Mouse (Mus musculus) heart, embryonic 13.5 days (tissue): ENCODE data around the gene Cep104. TPM values are rescaled to one million over a fixed set of nuclear protein-coding genes. Genes with fewer than 3 reads are reported as not detected.
A peak's percentile ranks its signal among the peaks of the same experiment; 100 is the strongest.

ENCODE experiments used
- ATAC-seq: fragments of 200-750 bp; cut with Nextera tagmentation; 2 replicates; pipeline ENCODE4 v1.8.0; 2017; ENCODE audit warnings: moderate TSS enrichment; ENCODE audit not compliant: insufficient number of reproducible peaks, low FRiP score, low TSS enrichment; ENCODE audit errors: extremely low read depth
- H3K27ac ChIP-seq: fragments of 300-500 bp; sonication (generic); replicated peaks from 2 replicates; pipeline ENCODE4 v1.5.1; 2015; ENCODE audit warnings: moderate library complexity, mild to moderate bottlenecking, inconsistent platforms
- H3K27me3 ChIP-seq: fragments of 300-500 bp; sonication (generic); replicated peaks from 2 replicates; pipeline ENCODE4 v1.6.1; 2015; ENCODE audit warnings: mild to moderate bottlenecking, inconsistent platforms
- H3K36me3 ChIP-seq: fragments of 300-500 bp; sonication (generic); 2 replicates; pipeline ENCODE4 v1.6.1; 2015; ENCODE audit warnings: mild to moderate bottlenecking, inconsistent platforms
- H3K4me1 ChIP-seq: fragments of 300-500 bp; sonication (generic); 2 replicates; pipeline ENCODE4 v1.6.1; 2015; ENCODE audit warnings: inconsistent platforms
- H3K4me2 ChIP-seq: fragments of 300-500 bp; sonication (generic); 2 replicates; pipeline ENCODE4 v1.6.1; 2015; ENCODE audit warnings: inconsistent platforms, mild to moderate bottlenecking, moderate library complexity
- H3K4me3 ChIP-seq: fragments of 300-500 bp; sonication (generic); 2 replicates; pipeline ENCODE4 v1.5.1; 2015; ENCODE audit warnings: moderate library complexity, mild to moderate bottlenecking, inconsistent platforms
- H3K9ac ChIP-seq: fragments of 300-500 bp; sonication (generic); 2 replicates; pipeline ENCODE4 v1.6.1; 2015; ENCODE audit warnings: inconsistent platforms, mild to moderate bottlenecking, moderate library complexity
- H3K9me3 ChIP-seq: fragments of 300-500 bp; sonication (generic); 2 replicates; pipeline ENCODE4 v1.6.1; 2016; ENCODE audit warnings: inconsistent platforms
- WGBS: fragments of 180-500 bp; shearing (Covaris S2); methylation state at CpG from one replicate; pipeline ENCODE4 v1.1.7; 2015; ENCODE audit warnings: mixed read lengths; 5-methylcytosine and 5-hydroxymethylcytosine counted together
- polyA plus RNA-seq: library from polyadenylated mRNA; unstranded; fragments of >200 nt; fragmentation: Nextera tagmentation; extraction: Ambion mirVana; gene quantifications from 2 replicates; pipeline ENCODE4 v1.2.1, GENCODE M21; 2015

Cep104 gene
- polyA plus RNA-seq, 1 experiment from 2014 or later: 12.9 TPM

DNA sequence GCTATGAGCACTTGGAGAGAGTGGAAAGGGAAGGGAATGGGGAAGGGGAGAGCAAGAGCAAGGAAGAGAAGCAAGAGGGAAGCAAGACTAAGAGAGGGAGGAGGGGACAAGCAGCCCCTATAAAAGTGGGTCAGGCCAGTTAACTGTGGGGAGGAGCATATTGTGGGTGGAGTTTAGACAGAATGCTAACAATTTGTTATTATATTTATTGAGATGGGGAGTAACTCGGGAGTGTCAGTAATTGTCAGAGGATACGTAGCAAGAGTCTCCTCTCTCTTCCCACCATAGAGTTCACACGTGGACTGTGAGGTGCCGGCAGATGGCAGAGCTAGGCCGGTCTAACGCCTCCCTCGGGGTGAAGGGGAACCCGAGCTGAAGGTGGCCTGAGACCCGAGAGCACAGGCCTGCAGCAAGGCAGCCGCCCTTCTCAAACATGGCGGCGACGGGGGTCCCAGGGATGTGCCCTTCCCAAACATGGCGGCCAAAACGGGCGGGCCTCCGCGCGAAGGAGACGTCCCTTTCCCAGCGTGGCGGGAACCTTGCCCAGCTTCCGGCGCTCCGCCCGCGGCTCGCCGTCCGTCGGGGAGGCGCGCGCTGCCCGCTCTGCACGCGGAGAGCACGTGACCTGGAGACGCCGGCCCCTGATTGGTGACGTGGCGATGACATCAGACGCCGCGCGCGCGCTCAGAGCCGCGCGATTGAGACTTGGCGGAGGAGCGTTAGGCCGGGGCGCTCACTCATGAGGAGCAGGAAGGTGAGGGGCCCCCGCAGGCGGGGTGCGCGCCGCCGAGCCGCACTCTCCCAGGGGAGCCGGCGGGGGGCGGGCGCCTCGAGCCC, 18.2 kb upstream of the Cep104 start, which contains the start of gene A430005L14Rik:
A430005L14Rik (plus strand) TSS at position 669 of the 837 bp plus-strand sequence.
- Histone ChIP-seq H3K9ac (peak within 1 kb of the TSS; percentile 96), H3K27me3 (peaks cover 39% of the 10 kb centered on the region), H3K9me3 (no peaks in the 10 kb centered on the region), H3K4me2 (peak within 1 kb of the TSS; percentile 93), H3K36me3 (peaks cover 25% of the 10 kb centered on the region), H3K4me1 (peaks cover 12% of the 10 kb centered on the region), H3K4me3 (peak within 1 kb of the TSS; percentile 87), H3K27ac (peak within 1 kb of the TSS; percentile 95)
- ATAC-seq: peak; percentile 93
- 2% methylated on average over 65 of the region's 67 CpGs for WGBS

DNA sequence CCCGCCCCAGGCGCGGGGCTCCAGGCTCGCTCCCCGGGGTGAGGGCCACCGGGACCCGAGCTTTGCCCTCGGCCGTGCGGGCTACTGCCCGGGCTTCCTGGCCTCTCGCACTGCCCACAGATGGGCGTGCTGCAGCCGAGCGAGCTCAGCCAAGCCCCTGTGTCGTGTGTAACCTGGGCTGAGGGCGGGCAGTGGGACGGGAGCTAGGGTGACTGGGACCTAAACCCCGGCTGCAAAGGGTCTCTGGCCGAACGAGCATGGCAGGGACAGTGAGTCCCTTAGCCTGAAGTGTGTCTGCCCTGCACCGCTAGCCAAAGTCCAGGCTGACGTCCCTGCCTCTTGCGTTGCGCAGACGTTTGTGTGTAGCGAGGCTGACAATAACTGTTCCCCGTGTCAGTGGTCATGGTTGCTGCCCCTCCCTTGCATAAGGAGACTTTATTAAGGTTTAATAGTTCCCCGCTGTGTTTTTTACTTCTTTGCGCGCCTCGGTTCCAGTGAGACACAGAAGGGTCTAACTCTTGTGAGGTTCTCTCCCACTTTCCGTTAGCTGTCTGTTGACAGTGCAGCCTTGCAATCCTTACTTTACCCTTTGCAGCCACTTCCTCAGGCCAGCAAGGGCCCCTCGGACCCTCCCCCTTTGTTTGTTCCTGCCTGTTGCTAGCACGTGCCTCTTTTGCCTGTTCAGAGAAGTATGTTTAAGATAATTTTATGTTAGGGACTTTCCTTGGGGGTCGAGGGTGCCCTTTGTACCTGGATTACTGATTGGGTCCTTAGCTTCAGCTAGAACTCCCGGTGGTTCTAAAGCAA, 17.3 kb upstream of the Cep104 start:
- no peak; the same call in 1 of the 2 replicates for ATAC-seq
- Histone ChIP-seq H3K27ac (peak overlapping the region; percentile 95), H3K9me3 (no peaks in the 10 kb centered on the region), H3K4me3 (peak overlapping the region; percentile 87), H3K9ac (peak overlapping the region; percentile 96), H3K36me3 (peaks cover 34% of the 10 kb centered on the region), H3K4me2 (peak overlapping the region; percentile 93), H3K27me3 (peaks cover 31% of the 10 kb centered on the region), H3K4me1 (peaks cover 12% of the 10 kb centered on the region)
- WGBS: under 1% methylated on average over 37 of the region's 37 CpGs

DNA sequence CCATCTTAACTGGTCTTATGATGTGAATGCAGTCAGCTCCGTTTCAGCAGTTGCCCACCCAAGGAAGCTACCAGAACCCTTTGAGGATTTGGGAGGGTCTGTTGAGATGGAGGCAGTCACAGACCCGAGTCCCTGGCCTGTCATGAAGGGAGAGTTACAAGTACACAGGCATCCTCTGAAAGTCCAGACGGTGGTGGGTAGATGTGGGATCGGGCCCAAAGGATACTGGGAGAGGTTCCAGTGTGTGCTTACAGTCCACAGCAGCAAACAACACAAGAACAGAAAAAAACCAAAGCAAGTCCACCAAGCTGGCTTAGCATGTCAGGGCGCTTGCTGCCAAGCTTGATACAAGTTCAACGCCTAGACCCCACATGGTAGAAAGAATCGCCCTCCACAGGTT, 12.4 kb upstream of the Cep104 start:
- no peak overlapping the region for H3K4me2 ChIP-seq
- 77% methylated on average over 7 of the region's 7 CpGs for WGBS
- ATAC-seq: no peak
- no peaks in the 10 kb centered on the region for H3K9me3 ChIP-seq
- no peak overlapping the region for H3K9ac ChIP-seq
- peaks cover 12% of the 10 kb centered on the region for H3K4me1 ChIP-seq
- H3K27me3 ChIP-seq: no peaks in the 10 kb centered on the region
- peaks cover 76% of the 10 kb centered on the region for H3K36me3 ChIP-seq
- no peak overlapping the region for H3K27ac ChIP-seq
- H3K4me3 ChIP-seq: no peak overlapping the region

DNA sequence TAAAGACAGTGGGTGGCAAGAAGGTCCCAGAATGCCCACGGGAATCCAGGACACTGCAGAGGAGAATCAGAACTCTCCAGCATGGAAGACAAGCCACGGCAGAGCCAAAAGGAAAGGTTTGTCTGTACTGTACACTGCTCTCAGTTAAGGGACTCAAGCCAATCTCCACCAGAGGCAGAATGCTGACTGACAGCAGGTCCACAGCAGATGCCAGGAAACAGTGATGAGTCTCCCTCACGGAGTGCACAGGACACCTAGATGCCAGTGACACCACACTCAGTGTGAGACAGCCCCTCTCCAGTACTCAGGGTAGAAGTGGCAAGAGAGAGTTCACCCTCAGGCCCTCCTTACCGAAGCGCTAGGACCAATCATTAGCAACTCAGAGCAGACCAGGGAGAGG, 8.3 kb upstream of the Cep104 start:
- ATAC-seq: no peak
- H3K27me3 ChIP-seq: no peaks in the 10 kb centered on the region
- H3K4me3 ChIP-seq: no peak overlapping the region
- H3K4me1 ChIP-seq: no peaks in the 10 kb centered on the region
- no peak overlapping the region for H3K9ac ChIP-seq
- H3K36me3 ChIP-seq: peaks cover 84% of the 10 kb centered on the region
- no peak overlapping the region for H3K4me2 ChIP-seq
- H3K27ac ChIP-seq: no peak overlapping the region
- no peaks in the 10 kb centered on the region for H3K9me3 ChIP-seq
- WGBS: 77% methylated on average over 5 of the region's 5 CpGs

DNA sequence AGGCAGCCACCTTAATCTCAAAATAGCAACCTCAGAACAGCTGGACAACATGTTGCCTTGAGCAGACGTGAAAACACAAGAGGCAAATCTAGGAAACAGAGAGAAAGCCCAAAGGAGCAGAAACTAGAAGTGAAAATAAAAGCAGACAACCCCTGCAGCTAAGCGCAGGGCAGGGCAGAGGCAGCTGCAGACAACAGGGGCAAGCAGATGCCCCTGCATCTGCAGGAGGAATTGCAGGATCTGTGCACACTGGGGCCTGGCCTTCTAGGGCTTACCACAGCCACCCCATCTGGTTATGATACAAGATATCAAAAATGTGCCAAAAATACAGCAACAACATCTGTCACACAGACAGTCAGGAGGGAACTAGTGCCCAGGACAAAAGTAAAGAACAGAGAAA, 7.4 kb upstream of the Cep104 start:
- no peak for ATAC-seq
- no peak overlapping the region for H3K27ac ChIP-seq
- no peaks in the 10 kb centered on the region for H3K4me1 ChIP-seq
- no peaks in the 10 kb centered on the region for H3K27me3 ChIP-seq
- no peak overlapping the region for H3K9ac ChIP-seq
- H3K4me3 ChIP-seq: no peak overlapping the region
- H3K36me3 ChIP-seq: peaks cover 78% of the 10 kb centered on the region
- H3K4me2 ChIP-seq: no peak overlapping the region
- no peaks in the 10 kb centered on the region for H3K9me3 ChIP-seq
- WGBS: 72% methylated on average over 2 of the region's 2 CpGs

DNA sequence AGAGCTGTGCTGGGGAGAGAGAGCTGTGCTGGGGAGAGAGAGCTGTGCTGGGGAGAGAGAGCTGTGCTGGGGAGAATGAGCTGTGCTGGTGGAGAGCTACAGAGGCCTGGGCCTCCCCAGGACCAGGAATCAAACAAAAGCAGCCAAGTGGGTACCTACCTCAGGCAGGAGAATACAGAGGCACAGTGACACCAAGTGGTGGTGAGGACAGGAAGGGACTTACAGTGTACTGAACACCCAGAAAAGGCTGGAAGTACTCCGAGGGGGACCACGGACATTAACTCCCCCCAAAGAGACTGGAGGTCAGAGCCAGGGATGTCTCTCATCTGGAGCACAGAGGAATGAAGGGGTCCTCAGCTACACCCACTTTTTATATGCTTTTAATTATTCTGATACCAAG, 6.9 kb upstream of the Cep104 start:
- Histone ChIP-seq H3K4me1 (no peaks in the 10 kb centered on the region), H3K4me2 (no peak overlapping the region), H3K9me3 (no peaks in the 10 kb centered on the region), H3K27me3 (no peaks in the 10 kb centered on the region), H3K36me3 (peaks cover 73% of the 10 kb centered on the region), H3K27ac (no peak overlapping the region), H3K9ac (no peak overlapping the region), H3K4me3 (no peak overlapping the region)
- WGBS: 85% methylated on average over 2 of the region's 2 CpGs
- no peak for ATAC-seq

DNA sequence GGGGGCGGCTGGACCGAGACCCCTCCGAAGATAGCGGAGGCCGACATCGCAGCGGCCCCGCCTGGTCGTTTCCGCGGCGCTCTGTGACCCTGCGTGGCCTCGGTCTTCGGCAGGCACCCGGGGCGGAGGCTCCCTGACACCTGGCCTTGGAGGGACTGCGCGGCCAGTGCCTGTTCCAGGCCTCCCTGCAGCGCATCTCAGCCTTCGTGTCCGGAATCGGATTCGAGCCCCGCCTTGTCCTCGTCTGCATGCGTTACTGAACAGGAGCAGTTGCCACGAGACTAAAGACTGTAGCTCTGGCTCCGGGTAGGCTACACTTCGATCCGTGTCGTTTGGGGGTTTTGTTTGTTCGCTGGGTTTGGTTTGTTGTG, 283 bp downstream of the Cep104 start:
- ATAC-seq: peak; percentile 20; the same call in 1 of the 2 replicates
- H3K9ac ChIP-seq: peak overlapping the region; percentile 94
- H3K27ac ChIP-seq: peak overlapping the region; percentile 69
- H3K36me3 ChIP-seq: peaks cover 33% of the 10 kb centered on the region
- WGBS: under 1% methylated on average over 33 of the region's 33 CpGs
- peak overlapping the region; percentile 99 for H3K4me3 ChIP-seq
- no peaks in the 10 kb centered on the region for H3K9me3 ChIP-seq
- H3K4me1 ChIP-seq: peaks cover 28% of the 10 kb centered on the region
- H3K27me3 ChIP-seq: no peaks in the 10 kb centered on the region
- peak overlapping the region; percentile 90 for H3K4me2 ChIP-seq

DNA sequence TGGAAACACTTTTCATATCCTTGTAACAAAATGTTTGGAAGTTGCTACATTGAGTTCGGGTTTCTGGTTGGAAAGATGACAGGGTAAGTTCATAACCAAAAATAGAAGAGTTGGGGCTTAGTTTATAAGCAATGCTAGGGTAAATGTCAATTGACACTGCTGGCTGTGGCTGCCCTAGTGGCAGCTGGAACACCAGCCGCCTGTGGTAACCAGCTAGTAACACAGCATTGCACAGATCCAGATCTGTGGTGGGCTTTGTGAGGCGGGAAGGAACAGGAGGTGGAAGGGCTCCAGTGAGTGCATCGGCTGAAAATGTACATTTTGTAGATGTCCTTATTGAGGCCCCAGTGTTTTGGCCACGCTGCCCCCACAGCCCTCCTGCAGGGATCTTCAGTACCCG, 774 bp downstream of the Cep104 start:
- 39% methylated on average over 6 of the region's 6 CpGs for WGBS
- H3K4me3 ChIP-seq: peak overlapping the region; percentile 99
- peaks cover 28% of the 10 kb centered on the region for H3K4me1 ChIP-seq
- H3K9ac ChIP-seq: peak overlapping the region; percentile 94
- no peaks in the 10 kb centered on the region for H3K9me3 ChIP-seq
- peaks cover 33% of the 10 kb centered on the region for H3K36me3 ChIP-seq
- H3K27ac ChIP-seq: no peak overlapping the region
- H3K4me2 ChIP-seq: peak overlapping the region; percentile 90
- no peak for ATAC-seq
- H3K27me3 ChIP-seq: no peaks in the 10 kb centered on the region

DNA sequence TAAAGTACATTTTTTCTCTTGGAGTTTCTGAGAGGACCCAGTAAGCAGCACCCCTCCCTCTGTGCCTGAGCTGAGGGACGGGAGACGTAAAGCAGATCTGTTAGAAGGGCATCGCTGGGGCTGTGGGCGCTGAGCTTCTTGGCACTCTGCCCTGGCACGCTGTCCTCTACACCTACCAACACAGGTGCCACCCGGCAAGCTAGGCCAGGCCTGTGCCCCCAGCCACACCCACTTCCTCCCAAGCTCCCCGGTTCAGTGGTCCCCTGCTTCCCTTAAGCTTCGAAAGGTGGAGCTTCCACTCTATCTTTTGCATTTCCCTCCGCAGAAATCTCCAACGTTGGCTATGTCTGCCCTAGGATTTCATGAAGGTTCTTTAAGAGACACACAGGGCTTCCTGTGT, 4.2 kb downstream of the Cep104 start:
- Histone ChIP-seq H3K27ac (no peak overlapping the region), H3K4me1 (peaks cover 19% of the 10 kb centered on the region), H3K36me3 (peaks cover 55% of the 10 kb centered on the region), H3K4me3 (no peak overlapping the region), H3K9ac (no peak overlapping the region), H3K9me3 (no peaks in the 10 kb centered on the region), H3K4me2 (no peak overlapping the region), H3K27me3 (no peaks in the 10 kb centered on the region)
- 84% methylated on average over 10 of the region's 10 CpGs for WGBS
- ATAC-seq: no peak

DNA sequence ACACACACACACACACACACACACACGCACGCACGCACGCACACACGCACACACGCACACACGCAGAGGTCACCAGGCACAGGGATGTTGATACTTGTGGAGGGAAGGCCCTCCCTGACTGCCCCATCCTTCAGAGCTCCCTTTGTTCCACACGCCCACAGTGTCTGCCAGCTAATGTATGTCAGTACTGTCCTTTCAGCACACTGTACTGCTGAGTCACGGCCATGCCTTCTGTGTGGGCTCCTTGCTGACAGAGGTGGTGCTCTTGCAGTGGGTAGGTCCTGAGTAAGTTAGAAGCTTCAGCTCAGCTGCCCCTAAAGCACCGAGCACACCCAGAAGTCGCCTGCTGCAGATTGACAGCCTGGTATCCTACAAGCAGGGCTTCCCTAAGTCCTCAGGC, 5.5 kb downstream of the Cep104 start:
- Histone ChIP-seq H3K9ac (no peak overlapping the region), H3K27ac (no peak overlapping the region), H3K36me3 (peaks cover 67% of the 10 kb centered on the region), H3K4me1 (peaks cover 19% of the 10 kb centered on the region), H3K4me2 (no peak overlapping the region), H3K27me3 (no peaks in the 10 kb centered on the region), H3K9me3 (no peaks in the 10 kb centered on the region), H3K4me3 (no peak overlapping the region)
- no peak for ATAC-seq
- 93% methylated on average over 11 of the region's 11 CpGs for WGBS

DNA sequence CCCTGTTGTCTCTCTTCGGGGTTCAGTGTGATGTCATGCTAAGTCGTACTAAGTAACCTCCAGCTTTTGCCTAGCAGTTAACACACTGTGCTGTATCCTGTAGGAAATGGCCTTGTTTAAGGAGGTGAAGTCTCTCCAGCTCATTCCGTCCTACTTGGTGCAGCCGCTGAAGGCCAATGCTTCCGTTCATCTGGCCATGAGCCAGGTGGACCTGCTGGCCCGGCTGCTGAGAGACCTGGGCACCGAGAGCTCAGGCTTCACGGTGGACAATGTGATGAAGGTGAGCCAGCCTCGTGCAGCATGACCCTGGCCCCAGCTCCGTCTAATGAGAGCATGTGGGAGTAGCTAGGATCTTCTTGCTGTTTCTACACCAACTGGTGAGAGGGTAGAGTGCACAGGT, 17.7 kb downstream of the Cep104 start:
- Histone ChIP-seq H3K36me3 (peaks cover 97% of the 10 kb centered on the region), H3K9me3 (no peaks in the 10 kb centered on the region), H3K4me3 (no peak overlapping the region), H3K4me2 (no peak overlapping the region), H3K9ac (no peak overlapping the region), H3K27me3 (no peaks in the 10 kb centered on the region), H3K27ac (no peak overlapping the region), H3K4me1 (no peaks in the 10 kb centered on the region)
- 86% methylated on average over 10 of the region's 10 CpGs for WGBS
- ATAC-seq: no peak
